Mouse (Mus musculus): Measurements from ENCODE around the gene Snu13. TPM values are rescaled to one million over a fixed set of nuclear protein-coding genes. Genes with fewer than 3 reads are reported as not detected.

Snu13 gene
- total and polyA plus RNA-seq, 2 experiments from 2014 or later = 109 to 204 TPM

DNA sequence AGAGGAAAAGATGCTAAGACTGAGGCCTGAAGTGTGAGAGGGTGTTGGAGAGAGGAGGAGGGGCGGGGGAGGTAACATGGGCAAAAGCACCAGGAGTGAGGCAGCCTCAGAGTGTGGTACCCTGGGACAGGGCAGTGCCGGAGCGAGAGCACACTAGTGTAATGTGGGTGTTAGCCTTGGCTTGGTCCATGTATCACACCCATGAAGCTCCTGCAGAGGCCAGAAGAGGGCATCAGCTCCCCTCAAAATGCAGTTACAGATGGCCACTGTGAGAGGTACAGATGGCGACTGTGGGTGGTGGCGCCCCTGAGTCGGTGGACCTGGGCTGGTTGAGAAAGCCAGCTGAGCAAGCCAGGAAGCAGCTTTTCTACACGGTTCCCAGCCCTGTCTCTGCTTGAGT is 33.8 kb upstream of the Snu13 start:
- no peak overlapping the region for H3K9ac ChIP-seq (replicated peaks; ENCODE audit: low read depth, low read length)
- TF ChIP-seq EP300 (IDR thresholded peaks at IDR 0.05; ENCODE audit: low read depth) (no peak), CTCF (IDR thresholded peaks at IDR 0.05; ENCODE audit: low read depth) (peak; percentile 37)
- WGBS = 28% methylated on average over 7 of the region's 7 CpGs
- H3K27ac ChIP-seq (ENCODE audit: low read depth) = no peak overlapping the region
- no peaks in the 10 kb centered on the region for H3K36me3 ChIP-seq (replicated peaks; ENCODE audit: control insufficient read depth, insufficient read depth, low read length)
- H3K9me3 ChIP-seq (replicated peaks; ENCODE audit: control insufficient read depth, low read length) = no peaks in the 10 kb centered on the region
- DNase-seq (ENCODE audit: low spot score) (no peak), ATAC-seq (ENCODE audit: insufficient read depth, low read depth) (no peak)
- no peak overlapping the region for H3K4me2 ChIP-seq (ENCODE audit: low read depth, low read length)
- no peak overlapping the region for H3K4me3 ChIP-seq (ENCODE audit: low read depth, low read length)
- H3K27me3 ChIP-seq (ENCODE audit: control insufficient read depth, insufficient read depth, low read length) = no peaks in the 10 kb centered on the region
- no peaks in the 10 kb centered on the region for H3K4me1 ChIP-seq (ENCODE audit: control insufficient read depth, insufficient read depth)

DNA sequence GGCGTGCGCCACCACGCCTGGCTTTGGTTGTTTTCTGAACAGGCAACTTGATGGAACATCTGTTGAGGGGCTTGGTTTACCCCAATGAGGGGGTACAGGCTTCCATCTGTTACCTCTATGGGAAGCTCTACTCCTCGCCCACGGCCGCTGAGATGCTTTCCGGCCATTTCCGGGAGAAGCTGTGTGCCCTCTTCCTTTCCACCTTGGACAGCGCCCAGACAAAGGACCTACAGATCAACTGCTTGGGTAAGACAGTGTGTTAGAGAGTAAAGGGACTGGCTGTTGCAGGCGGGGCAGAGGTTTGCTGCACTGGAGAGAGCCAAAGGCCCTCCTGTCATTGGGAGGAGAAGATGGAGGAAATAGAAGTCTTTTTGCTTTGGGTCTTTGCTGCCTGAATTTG is 32.5 kb upstream of the Snu13 start:
- Histone ChIP-seq H3K27me3 (ENCODE audit: control insufficient read depth, insufficient read depth, low read length) (no peaks in the 10 kb centered on the region), H3K4me2 (ENCODE audit: low read depth, low read length) (no peak overlapping the region), H3K4me3 (ENCODE audit: low read depth, low read length) (no peak overlapping the region), H3K27ac (ENCODE audit: low read depth) (no peak overlapping the region), H3K9ac (replicated peaks; ENCODE audit: low read depth, low read length) (no peak overlapping the region), H3K36me3 (replicated peaks; ENCODE audit: control insufficient read depth, insufficient read depth, low read length) (no peaks in the 10 kb centered on the region), H3K4me1 (ENCODE audit: control insufficient read depth, insufficient read depth) (no peaks in the 10 kb centered on the region), H3K9me3 (replicated peaks; ENCODE audit: control insufficient read depth, low read length) (no peaks in the 10 kb centered on the region)
- no peak for DNase-seq (ENCODE audit: low spot score)
- no peak for TF ChIP-seq EP300 (IDR thresholded peaks at IDR 0.05; ENCODE audit: low read depth)
- no peak for TF ChIP-seq CTCF (IDR thresholded peaks at IDR 0.05; ENCODE audit: low read depth)
- ATAC-seq (ENCODE audit: insufficient read depth, low read depth) = no peak
- 47% methylated on average over 10 of the region's 10 CpGs for WGBS

DNA sequence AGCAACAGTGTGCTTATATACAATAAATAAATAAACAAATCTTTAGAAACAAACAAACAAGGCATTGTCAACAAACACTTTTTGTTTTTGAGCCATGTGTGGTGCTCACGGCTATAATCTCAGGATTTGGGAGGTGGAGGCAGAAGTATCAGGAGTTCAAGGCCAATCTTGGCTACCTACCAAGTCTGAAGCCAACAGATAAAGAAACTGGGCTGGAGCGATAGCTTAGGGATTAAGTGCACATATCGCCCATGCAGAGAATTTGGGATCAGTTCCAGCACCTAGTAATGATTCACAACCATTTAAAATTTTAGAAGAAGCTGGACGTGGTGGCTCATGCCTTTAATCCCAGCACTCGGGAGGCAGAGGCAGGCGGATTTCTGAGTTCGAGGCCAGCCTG is 26.1 kb upstream of the Snu13 start:
- 64% methylated on average over 7 of the region's 7 CpGs for WGBS
- TF ChIP-seq CTCF (IDR thresholded peaks at IDR 0.05; ENCODE audit: low read depth) (no peak), EP300 (IDR thresholded peaks at IDR 0.05; ENCODE audit: low read depth) (no peak)
- H3K9ac ChIP-seq (replicated peaks; ENCODE audit: low read depth, low read length) = no peak overlapping the region
- no peak overlapping the region for H3K27ac ChIP-seq (ENCODE audit: low read depth)
- H3K9me3 ChIP-seq (replicated peaks; ENCODE audit: control insufficient read depth, low read length) = no peaks in the 10 kb centered on the region
- ATAC-seq (ENCODE audit: insufficient read depth, low read depth) (no peak), DNase-seq (ENCODE audit: low spot score) (no peak)
- H3K36me3 ChIP-seq (replicated peaks; ENCODE audit: control insufficient read depth, insufficient read depth, low read length) = no peaks in the 10 kb centered on the region
- H3K4me1 ChIP-seq (ENCODE audit: control insufficient read depth, insufficient read depth) = no peaks in the 10 kb centered on the region
- peaks cover 33% of the 10 kb centered on the region for H3K27me3 ChIP-seq (ENCODE audit: control insufficient read depth, insufficient read depth, low read length)
- no peak overlapping the region for H3K4me2 ChIP-seq (ENCODE audit: low read depth, low read length)
- no peak overlapping the region for H3K4me3 ChIP-seq (ENCODE audit: low read depth, low read length)

DNA sequence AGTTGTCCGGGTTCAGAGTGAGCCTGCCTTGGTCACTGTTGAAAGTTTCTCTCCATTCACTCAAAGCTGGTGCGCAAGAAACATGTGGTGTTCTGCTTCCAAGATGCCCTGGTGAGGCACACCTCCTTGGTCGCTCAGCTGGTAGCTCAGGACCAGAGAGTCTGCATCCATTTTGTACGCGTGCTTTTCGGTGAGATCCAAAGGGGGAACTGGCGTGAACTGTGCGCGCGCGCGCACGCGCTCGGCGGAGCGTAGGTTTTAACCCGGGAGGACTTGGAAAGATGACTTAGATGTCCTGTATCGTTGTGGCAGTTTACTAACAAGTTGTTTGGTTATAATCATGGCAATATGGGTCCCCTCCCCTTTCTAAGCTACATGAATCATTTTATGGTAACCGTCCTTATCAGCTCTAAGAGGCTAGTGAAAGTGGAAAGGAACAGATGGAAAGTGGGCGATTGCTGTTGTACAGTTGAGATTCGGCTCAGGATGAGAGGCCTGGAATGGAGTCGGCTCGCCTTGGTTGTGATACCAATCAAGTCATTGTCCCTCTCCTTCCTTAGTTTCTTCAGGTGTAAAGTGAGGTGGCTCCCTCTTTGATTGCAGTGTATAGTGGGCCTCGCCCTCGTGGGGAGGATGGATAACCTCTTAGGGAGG is 24.5 kb upstream of the Snu13 start:
- H3K4me1 ChIP-seq (ENCODE audit: control insufficient read depth, insufficient read depth) = no peaks in the 10 kb centered on the region
- H3K4me3 ChIP-seq (ENCODE audit: low read depth, low read length) = no peak overlapping the region
- no peaks in the 10 kb centered on the region for H3K9me3 ChIP-seq (replicated peaks; ENCODE audit: control insufficient read depth, low read length)
- WGBS = 83% methylated on average over 26 of the region's 26 CpGs
- H3K9ac ChIP-seq (replicated peaks; ENCODE audit: low read depth, low read length) = no peak overlapping the region
- no peak overlapping the region for H3K27ac ChIP-seq (ENCODE audit: low read depth)
- H3K4me2 ChIP-seq (ENCODE audit: low read depth, low read length) = no peak overlapping the region
- TF ChIP-seq CTCF (IDR thresholded peaks at IDR 0.05; ENCODE audit: low read depth) = no peak
- no peak for TF ChIP-seq EP300 (IDR thresholded peaks at IDR 0.05; ENCODE audit: low read depth)
- H3K27me3 ChIP-seq (ENCODE audit: control insufficient read depth, insufficient read depth, low read length) = peaks cover 34% of the 10 kb centered on the region
- ATAC-seq (ENCODE audit: insufficient read depth, low read depth) (no peak), DNase-seq (ENCODE audit: low spot score) (no peak)
- no peaks in the 10 kb centered on the region for H3K36me3 ChIP-seq (replicated peaks; ENCODE audit: control insufficient read depth, insufficient read depth, low read length)

DNA sequence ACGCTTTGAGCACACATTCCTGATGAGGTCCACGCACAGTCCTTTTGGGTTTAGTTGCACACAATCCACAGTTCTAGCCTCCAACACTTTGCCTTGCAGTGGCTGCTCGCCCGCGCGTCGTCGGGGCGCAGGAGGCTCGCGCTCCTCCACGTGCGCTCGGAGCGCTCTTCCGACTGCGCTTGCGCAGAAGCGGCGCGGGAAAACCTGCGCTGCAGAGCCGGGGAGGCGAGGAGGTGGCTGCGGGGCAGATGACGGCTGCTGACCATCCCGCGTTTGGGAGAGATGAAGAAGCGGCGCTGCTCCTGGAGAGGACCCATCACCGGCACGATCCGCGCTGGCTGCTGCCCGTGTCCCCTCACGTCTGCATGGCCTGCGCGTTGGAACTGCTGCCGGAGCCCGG is 22.5 kb upstream of the Snu13 start, which contains the start of gene Mei1:
Gene Mei1, plus strand, starts transcription at position 99 of the 400 bp plus-strand sequence.
- Histone ChIP-seq H3K27me3 (ENCODE audit: control insufficient read depth, insufficient read depth, low read length) (peaks cover 42% of the 10 kb centered on the region), H3K27ac (ENCODE audit: low read depth) (no peak within 1 kb of the TSS), H3K4me3 (ENCODE audit: low read depth, low read length) (peak within 1 kb of the TSS; percentile 1; the same call in 1 of the 2 replicates), H3K9ac (replicated peaks; ENCODE audit: low read depth, low read length) (no peak within 1 kb of the TSS), H3K4me2 (ENCODE audit: low read depth, low read length) (no peak within 1 kb of the TSS), H3K9me3 (replicated peaks; ENCODE audit: control insufficient read depth, low read length) (no peaks in the 10 kb centered on the region), H3K4me1 (ENCODE audit: control insufficient read depth, insufficient read depth) (no peaks in the 10 kb centered on the region), H3K36me3 (replicated peaks; ENCODE audit: control insufficient read depth, insufficient read depth, low read length) (no peaks in the 10 kb centered on the region)
- TF ChIP-seq EP300 (IDR thresholded peaks at IDR 0.05; ENCODE audit: low read depth) (no peak), CTCF (IDR thresholded peaks at IDR 0.05; ENCODE audit: low read depth) (no peak)
- ATAC-seq (ENCODE audit: insufficient read depth, low read depth) (no peak), DNase-seq (ENCODE audit: low spot score) (no peak)
- WGBS = 17% methylated on average over 37 of the region's 40 CpGs

DNA sequence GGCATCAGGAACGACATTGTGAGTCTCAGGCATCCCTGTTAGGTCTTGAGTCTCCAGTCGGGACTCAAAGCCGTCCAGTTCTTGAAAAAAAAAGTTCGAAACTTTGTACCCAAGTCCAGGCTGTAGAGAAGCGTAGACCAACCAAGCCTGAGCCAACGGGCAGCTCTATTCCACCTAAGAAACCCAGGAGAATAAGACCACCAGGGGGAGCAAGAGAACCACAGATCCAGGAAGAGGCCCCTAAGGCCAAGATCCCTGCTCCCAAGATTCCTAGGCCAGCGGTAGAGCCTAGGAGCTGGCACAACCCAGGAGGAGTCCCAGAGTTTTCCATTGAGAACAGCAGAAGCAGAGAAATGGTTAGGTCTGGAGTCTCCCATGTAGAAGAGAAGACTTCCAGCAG is 18.1 kb upstream of the Snu13 start:
- TF ChIP-seq EP300 (IDR thresholded peaks at IDR 0.05; ENCODE audit: low read depth) (no peak), CTCF (IDR thresholded peaks at IDR 0.05; ENCODE audit: low read depth) (peak; percentile 82)
- 8% methylated on average over 7 of the region's 7 CpGs for WGBS
- no peaks in the 10 kb centered on the region for H3K4me1 ChIP-seq (ENCODE audit: control insufficient read depth, insufficient read depth)
- H3K27me3 ChIP-seq (ENCODE audit: control insufficient read depth, insufficient read depth, low read length) = peaks cover 60% of the 10 kb centered on the region
- H3K4me3 ChIP-seq (ENCODE audit: low read depth, low read length) = no peak overlapping the region
- no peaks in the 10 kb centered on the region for H3K36me3 ChIP-seq (replicated peaks; ENCODE audit: control insufficient read depth, insufficient read depth, low read length)
- DNase-seq (ENCODE audit: low spot score) = peak; percentile 65
- ATAC-seq (ENCODE audit: insufficient read depth, low read depth) = no peak
- H3K27ac ChIP-seq (ENCODE audit: low read depth) = no peak overlapping the region
- H3K4me2 ChIP-seq (ENCODE audit: low read depth, low read length) = no peak overlapping the region
- H3K9me3 ChIP-seq (replicated peaks; ENCODE audit: control insufficient read depth, low read length) = no peaks in the 10 kb centered on the region
- H3K9ac ChIP-seq (replicated peaks; ENCODE audit: low read depth, low read length) = no peak overlapping the region; the same call in 1 of the 2 replicates
